Mouse (Mus musculus) embryonic facial prominence, embryonic 14.5 days (tissue): Measurements from ENCODE around the gene Tns3. TPM values are rescaled to one million over a fixed set of nuclear protein-coding genes. Genes with fewer than 3 reads are reported as not detected.

Source experiments
- ATAC-seq: fragments of 200-750 bp; cut with Nextera tagmentation; 2 replicates; pipeline ENCODE4 v1.8.0; 2017; ENCODE audit warnings: low read depth, moderate number of reproducible peaks, moderate TSS enrichment
- DNase-seq: peaks from one replicate; pipeline ENCODE4 v3.0.0-alpha.2; 2015; ENCODE audit warnings: low spot score
- H3K27ac ChIP-seq: fragments of 300-500 bp; sonication (generic); replicated peaks from 2 replicates; pipeline ENCODE4 v1.5.1; 2014; ENCODE audit warnings: low read depth, mild to moderate bottlenecking, low read length, moderate library complexity
- H3K27me3 ChIP-seq: fragments of 300-500 bp; sonication (generic); replicated peaks from 2 replicates; pipeline ENCODE4 v1.6.1; 2014; ENCODE audit warnings: low read length; ENCODE audit not compliant: control insufficient read depth, insufficient read depth
- H3K36me3 ChIP-seq: fragments of 300-500 bp; sonication (generic); 2 replicates; pipeline ENCODE4 v1.6.1; 2014; ENCODE audit warnings: low read length, mixed read lengths; ENCODE audit not compliant: control insufficient read depth, insufficient read depth
- H3K4me1 ChIP-seq: fragments of 300-500 bp; sonication (generic); 2 replicates; pipeline ENCODE4 v1.6.1; 2014; ENCODE audit warnings: antibody characterized with exemption, low read length; ENCODE audit not compliant: control insufficient read depth, insufficient read depth
- H3K4me2 ChIP-seq: fragments of 300-500 bp; sonication (generic); 2 replicates; pipeline ENCODE4 v1.6.1; 2014; ENCODE audit warnings: low read depth, mild to moderate bottlenecking, low read length, moderate library complexity, mixed read lengths
- H3K4me3 ChIP-seq: fragments of 300-500 bp; sonication (generic); 2 replicates; pipeline ENCODE4 v1.5.1; 2014; ENCODE audit warnings: low read depth, mild to moderate bottlenecking, low read length
- H3K9ac ChIP-seq: fragments of 300-500 bp; sonication (generic); 2 replicates; pipeline ENCODE4 v1.6.1; 2014; ENCODE audit warnings: low read depth, mild to moderate bottlenecking, low read length, moderate library complexity, mixed read lengths
- H3K9me3 ChIP-seq: fragments of 300-500 bp; sonication (generic); 2 replicates; pipeline ENCODE4 v1.6.1; 2016; ENCODE audit warnings: low read length; ENCODE audit not compliant: control insufficient read depth
- WGBS: fragments of 180-500 bp; shearing (Covaris S2); extraction: QIAGEN DNeasy Blood & Tissue Kit; methylation state at CpG from one replicate; pipeline ENCODE4 v1.1.7; 2014; 5-methylcytosine and 5-hydroxymethylcytosine counted together
- polyA plus RNA-seq: library from polyadenylated mRNA; unstranded; fragments of >200 nt; fragmentation: Nextera tagmentation; extraction: Ambion mirVana; gene quantifications from 2 replicates; pipeline ENCODE4 v1.2.1, GENCODE M21; 2014

Gene Tns3
- polyA plus RNA-seq, 1 experiment from 2014 or later = 19.3 TPM

DNA sequence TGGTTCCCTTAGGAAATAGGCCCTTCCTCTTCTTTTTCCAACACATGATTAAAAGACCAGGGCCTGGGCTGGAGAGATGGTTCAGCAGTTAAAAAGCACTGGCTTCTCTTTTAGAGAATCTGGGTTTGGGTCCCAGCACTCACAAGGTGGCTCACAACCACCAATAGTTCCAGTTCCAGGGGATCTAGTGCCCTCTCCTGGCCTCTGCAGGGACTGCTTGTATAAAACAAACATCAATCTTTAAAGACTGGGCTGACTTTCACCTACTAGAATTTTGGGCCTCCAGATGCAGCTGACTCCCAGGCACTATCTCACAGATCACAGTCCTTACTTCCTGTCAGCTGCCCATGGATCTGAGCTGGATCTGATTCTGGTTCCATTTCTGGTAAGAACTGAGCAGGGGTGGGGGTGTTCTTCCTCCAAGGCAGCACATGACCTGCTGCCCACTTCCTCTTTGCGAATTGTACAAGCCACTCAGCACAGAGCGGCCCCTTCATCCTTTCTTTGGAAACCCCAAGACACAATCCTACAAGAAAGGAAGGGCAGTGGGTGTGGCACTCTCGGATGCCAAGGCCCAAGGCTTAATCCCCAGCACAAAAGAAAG, 98.0 kb downstream of the Tns3 start:
- peaks cover 13% of the 10 kb centered on the region; the same call in 1 of the 2 replicates for H3K36me3 ChIP-seq
- ATAC-seq (no peak), DNase-seq (no peak)
- H3K27ac ChIP-seq = no peak overlapping the region
- H3K4me2 ChIP-seq = no peak overlapping the region
- 82% methylated on average over 3 of the region's 3 CpGs for WGBS
- H3K4me3 ChIP-seq = no peak overlapping the region
- H3K9me3 ChIP-seq = no peaks in the 10 kb centered on the region
- peaks cover 11% of the 10 kb centered on the region; the same call in 1 of the 2 replicates for H3K4me1 ChIP-seq
- H3K9ac ChIP-seq = no peak overlapping the region
- no peaks in the 10 kb centered on the region for H3K27me3 ChIP-seq

DNA sequence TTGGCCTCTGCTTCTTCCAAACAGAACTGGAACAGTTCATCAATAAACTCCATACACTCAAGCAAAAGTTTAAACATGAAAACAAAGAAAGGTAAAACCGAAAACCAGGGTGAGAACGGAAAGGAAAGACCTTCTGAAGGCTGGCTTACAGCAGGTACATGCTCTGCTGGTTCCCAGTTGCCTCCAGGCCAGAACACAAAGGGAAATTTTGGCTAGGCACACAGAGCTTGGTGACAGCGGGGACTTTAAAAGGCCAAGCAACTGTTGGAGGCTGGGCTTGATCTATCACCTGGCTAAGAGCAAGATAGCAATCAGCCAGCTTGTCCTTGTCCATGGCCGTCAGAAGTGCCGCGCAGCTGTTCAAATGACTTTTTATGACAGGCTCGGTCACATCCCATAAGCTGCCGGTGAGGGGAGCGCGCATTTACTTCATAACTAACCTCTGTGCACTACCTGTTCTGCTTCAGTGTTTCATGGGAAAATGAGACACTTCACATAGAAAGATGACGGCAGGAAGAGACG, 105.5 kb downstream of the Tns3 start:
- no peaks in the 10 kb centered on the region for H3K36me3 ChIP-seq
- H3K4me1 ChIP-seq = no peaks in the 10 kb centered on the region; the same call in 1 of the 2 replicates
- H3K4me2 ChIP-seq = no peak overlapping the region
- H3K27ac ChIP-seq = no peak overlapping the region
- DNase-seq = no peak
- no peak for ATAC-seq
- no peak overlapping the region for H3K4me3 ChIP-seq
- no peaks in the 10 kb centered on the region for H3K27me3 ChIP-seq
- no peaks in the 10 kb centered on the region for H3K9me3 ChIP-seq
- WGBS = 81% methylated on average over 12 of the region's 12 CpGs
- no peak overlapping the region for H3K9ac ChIP-seq

GRCm38 (mm10) chr11:8558258-8558657, 106.1 kb downstream of the Tns3 start:
- Histone ChIP-seq H3K27me3 (no peaks in the 10 kb centered on the region), H3K36me3 (no peaks in the 10 kb centered on the region), H3K27ac (no peak overlapping the region), H3K4me2 (no peak overlapping the region), H3K4me3 (no peak overlapping the region), H3K9me3 (no peaks in the 10 kb centered on the region), H3K9ac (no peak overlapping the region), H3K4me1 (no peaks in the 10 kb centered on the region; the same call in 1 of the 2 replicates)
- ATAC-seq (no peak), DNase-seq (no peak)
- WGBS = 70% methylated on average over 9 of the region's 9 CpGs

DNA sequence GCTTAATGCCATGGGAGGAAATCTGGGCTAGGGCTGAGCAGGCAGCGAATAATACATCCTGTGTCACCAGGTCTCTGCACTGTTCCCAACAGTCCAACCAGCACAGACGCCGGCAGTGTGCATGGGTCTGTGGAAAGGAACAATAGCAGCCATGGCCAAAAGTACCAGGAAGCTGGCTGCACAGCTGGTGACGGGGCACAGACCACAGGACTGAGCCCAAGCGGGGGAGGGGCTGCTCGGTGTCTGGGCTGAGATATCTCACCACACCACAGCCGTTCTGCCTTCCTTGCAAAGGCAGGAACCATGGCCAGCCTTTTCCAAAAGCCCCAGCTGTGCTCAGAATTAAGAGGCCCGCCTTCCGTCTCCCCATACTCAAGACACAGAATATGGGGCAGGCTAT, 107.3 kb downstream of the Tns3 start:
- Histone ChIP-seq H3K4me1 (peaks cover 6% of the 10 kb centered on the region; the same call in 1 of the 2 replicates), H3K4me3 (no peak overlapping the region), H3K36me3 (no peaks in the 10 kb centered on the region), H3K27ac (no peak overlapping the region), H3K27me3 (no peaks in the 10 kb centered on the region), H3K4me2 (no peak overlapping the region), H3K9ac (no peak overlapping the region), H3K9me3 (no peaks in the 10 kb centered on the region)
- WGBS = 46% methylated on average over 9 of the region's 9 CpGs
- ATAC-seq = peak; percentile 57; the same call in 1 of the 2 replicates
- DNase-seq = peak; percentile 53

DNA sequence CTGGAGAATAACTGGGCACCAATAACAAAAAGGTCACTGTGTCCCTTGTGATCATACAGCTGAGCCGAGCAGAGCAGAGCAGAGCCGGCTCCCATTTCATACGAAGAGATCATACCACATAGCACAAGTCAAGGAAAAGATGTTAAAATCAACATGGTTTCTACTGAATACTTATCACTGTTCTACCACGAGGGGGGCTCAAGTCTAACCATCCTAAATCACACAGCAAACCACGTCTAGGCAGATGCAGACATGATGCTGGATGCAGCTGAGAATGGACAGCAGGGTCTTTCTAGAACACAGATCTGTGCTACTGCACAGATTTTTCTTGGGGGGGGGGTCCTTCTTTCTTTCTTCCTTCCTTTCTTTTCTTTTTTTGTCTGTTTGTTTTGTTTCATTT, 112.6 kb downstream of the Tns3 start:
- H3K27ac ChIP-seq = no peak overlapping the region
- H3K27me3 ChIP-seq = no peaks in the 10 kb centered on the region
- no peaks in the 10 kb centered on the region for H3K9me3 ChIP-seq
- no peak overlapping the region for H3K9ac ChIP-seq
- no peak overlapping the region for H3K4me3 ChIP-seq
- WGBS = 85% methylated on average over 5 of the region's 5 CpGs
- H3K4me1 ChIP-seq = 0 out of 2 replicates have a peak, but pooled peaks cover 6% of the 10 kb centered on the region
- no peak overlapping the region for H3K4me2 ChIP-seq
- ATAC-seq (no peak), DNase-seq (no peak)
- peaks cover 20% of the 10 kb centered on the region for H3K36me3 ChIP-seq

- DNase-seq (no peak), ATAC-seq (no peak)
- Histone ChIP-seq H3K4me1 (0 out of 2 replicates have a peak, but pooled peaks cover under 1% of the 10 kb centered on the region), H3K27me3 (no peaks in the 10 kb centered on the region), H3K36me3 (peaks cover 42% of the 10 kb centered on the region), H3K4me2 (no peak overlapping the region), H3K27ac (no peak overlapping the region), H3K9ac (no peak overlapping the region), H3K4me3 (no peak overlapping the region), H3K9me3 (no peaks in the 10 kb centered on the region)
- WGBS = 51% methylated on average over 5 of the region's 5 CpGs
Observed at GRCm38 (mm10) chr11:8547661-8548060, 116.7 kb downstream of the Tns3 start.

GRCm38 (mm10) chr11:8545798-8546197, 118.5 kb downstream of the Tns3 start:
- Histone ChIP-seq H3K36me3 (peaks cover 42% of the 10 kb centered on the region), H3K9me3 (no peaks in the 10 kb centered on the region), H3K4me2 (no peak overlapping the region), H3K27me3 (no peaks in the 10 kb centered on the region), H3K27ac (no peak overlapping the region), H3K9ac (no peak overlapping the region), H3K4me1 (peaks cover 10% of the 10 kb centered on the region; the same call in 1 of the 2 replicates), H3K4me3 (no peak overlapping the region)
- DNase-seq = no peak
- 94% methylated on average over 1 of the region's 1 CpGs for WGBS
- no peak for ATAC-seq

DNA sequence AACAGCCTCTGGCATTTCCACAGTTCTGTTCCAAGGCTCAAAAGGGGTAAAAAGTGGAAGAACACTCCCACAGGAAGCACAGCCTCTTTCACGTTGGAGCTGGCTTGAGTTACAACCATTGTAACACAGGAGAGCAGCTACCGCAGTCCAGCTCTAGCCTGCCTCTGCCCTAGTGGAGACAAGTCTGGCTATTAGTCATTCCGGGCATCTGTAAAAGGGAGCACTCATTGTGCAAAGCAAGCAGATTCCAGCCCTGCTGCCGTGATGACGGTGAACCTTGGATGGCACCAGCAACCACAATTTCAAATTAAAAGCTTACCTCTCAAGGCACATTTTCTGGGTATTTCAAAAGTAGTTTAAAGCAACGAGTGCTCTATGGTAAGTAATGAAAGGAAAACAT, 120.0 kb downstream of the Tns3 start:
- Histone ChIP-seq H3K9me3 (no peaks in the 10 kb centered on the region), H3K36me3 (peaks cover 42% of the 10 kb centered on the region), H3K27me3 (no peaks in the 10 kb centered on the region), H3K4me2 (no peak overlapping the region), H3K4me1 (peaks cover 20% of the 10 kb centered on the region), H3K4me3 (no peak overlapping the region), H3K27ac (no peak overlapping the region), H3K9ac (no peak overlapping the region)
- no peak for ATAC-seq
- DNase-seq = peak; percentile 56
- WGBS = 43% methylated on average over 6 of the region's 6 CpGs
